Mouse (Mus musculus): Measurements from ENCODE around the gene Garnl3. TPM values are rescaled to one million over a fixed set of nuclear protein-coding genes. Genes with fewer than 3 reads are reported as not detected.
A peak's percentile ranks its signal among the peaks of the same experiment; 100 is the strongest.

Garnl3 gene
- polyA plus RNA-seq, 1 experiment from 2014 or later: 10.3 TPM

- peak; percentile 91 for DNase-seq (ENCODE audit: low spot score)
- no peaks in the 10 kb centered on the region for H3K27me3 ChIP-seq (ENCODE audit: low read depth, poor library complexity, severe bottlenecking)
- H3K27ac ChIP-seq (replicated peaks): peak within 1 kb of the TSS; percentile 92
- peak within 1 kb of the TSS; percentile 82 for H3K4me3 ChIP-seq
- 3% methylated on average over 55 of the region's 55 CpGs for WGBS
- H3K36me3 ChIP-seq: peaks cover 48% of the 10 kb centered on the region
- peaks cover 54% of the 10 kb centered on the region for H3K4me1 ChIP-seq
- no peaks in the 10 kb centered on the region for H3K9me3 ChIP-seq (replicated peaks)
These were observed 170.1 kb downstream of the Garnl3 start, which contains the start of the genes Rpl12 and Lrsam1 for GRCm38 (mm10) chr2:32961192-32961995. Gene Rpl12, plus strand, starts transcription at chr2:32961559. Gene Lrsam1, minus strand, starts transcription at chr2:32961614.

DNA sequence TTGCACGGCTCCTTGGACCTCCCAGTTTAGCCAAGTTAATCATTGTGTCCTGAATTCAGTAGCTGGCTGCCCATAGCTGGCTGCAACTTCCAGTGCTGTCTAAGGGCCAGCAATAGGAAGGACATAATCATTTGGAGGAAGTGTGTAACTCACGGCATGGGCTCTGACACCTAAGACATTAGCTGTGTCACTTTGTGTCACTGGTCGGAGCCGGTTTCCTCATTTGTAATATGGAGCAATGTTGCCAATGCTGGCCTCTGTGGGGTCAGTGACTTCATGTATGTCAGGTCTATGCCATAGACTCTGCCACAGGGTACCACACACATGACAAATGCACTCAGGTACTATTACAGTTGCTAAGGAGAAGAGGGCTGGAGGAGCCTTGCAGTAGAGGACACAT, 171.2 kb downstream of the Garnl3 start:
- Histone ChIP-seq H3K27ac (replicated peaks) (no peak overlapping the region; the same call in 1 of the 2 replicates), H3K9me3 (replicated peaks) (no peaks in the 10 kb centered on the region), H3K4me3 (peak overlapping the region; percentile 82), H3K27me3 (ENCODE audit: low read depth, poor library complexity, severe bottlenecking) (no peaks in the 10 kb centered on the region), H3K36me3 (peaks cover 59% of the 10 kb centered on the region), H3K4me1 (peaks cover 42% of the 10 kb centered on the region)
- WGBS: 92% methylated on average over 4 of the region's 4 CpGs
- no peak for DNase-seq (ENCODE audit: low spot score)

DNA sequence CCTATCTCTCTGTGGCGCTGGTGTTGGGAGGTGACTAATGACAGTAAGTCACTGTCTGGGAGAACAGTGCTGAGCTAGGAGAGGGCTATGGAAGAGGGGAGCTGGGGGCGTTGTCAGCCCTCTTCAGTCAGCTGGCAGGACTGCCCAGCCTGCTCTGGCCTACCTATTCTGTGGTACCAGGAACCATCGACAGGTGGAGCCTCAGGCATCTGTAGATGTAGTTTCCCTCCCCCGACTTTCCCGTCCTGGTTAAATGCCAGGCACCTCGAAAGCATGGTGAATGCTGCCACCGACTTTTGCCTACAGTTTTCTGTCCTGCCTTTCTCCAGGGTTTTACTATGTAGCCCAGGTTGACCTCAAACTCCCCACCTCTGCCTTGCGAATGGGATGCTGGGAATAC, 174.1 kb downstream of the Garnl3 start:
- 67% methylated on average over 8 of the region's 8 CpGs for WGBS
- Histone ChIP-seq H3K4me3 (no peak overlapping the region), H3K4me1 (peaks cover 15% of the 10 kb centered on the region), H3K36me3 (peaks cover 58% of the 10 kb centered on the region), H3K9me3 (replicated peaks) (peaks cover 5% of the 10 kb centered on the region), H3K27me3 (ENCODE audit: low read depth, poor library complexity, severe bottlenecking) (no peaks in the 10 kb centered on the region), H3K27ac (replicated peaks) (no peak overlapping the region)
- DNase-seq (ENCODE audit: low spot score): no peak

GRCm38 (mm10) chr2:32954581-32954980, 176.9 kb downstream of the Garnl3 start:
- H3K9me3 ChIP-seq (replicated peaks): peaks cover 5% of the 10 kb centered on the region
- 90% methylated on average over 2 of the region's 2 CpGs for WGBS
- no peaks in the 10 kb centered on the region for H3K27me3 ChIP-seq (ENCODE audit: low read depth, poor library complexity, severe bottlenecking)
- no peak overlapping the region for H3K4me3 ChIP-seq
- H3K27ac ChIP-seq (replicated peaks): no peak overlapping the region
- peaks cover 81% of the 10 kb centered on the region for H3K36me3 ChIP-seq
- DNase-seq (ENCODE audit: low spot score): no peak
- H3K4me1 ChIP-seq: no peaks in the 10 kb centered on the region

GRCm38 (mm10) chr2:32947454-32947853, 184.0 kb downstream of the Garnl3 start:
- Histone ChIP-seq H3K27ac (replicated peaks) (no peak overlapping the region), H3K4me3 (no peak overlapping the region), H3K4me1 (no peaks in the 10 kb centered on the region), H3K27me3 (ENCODE audit: low read depth, poor library complexity, severe bottlenecking) (no peaks in the 10 kb centered on the region), H3K9me3 (replicated peaks) (no peaks in the 10 kb centered on the region), H3K36me3 (peaks cover 75% of the 10 kb centered on the region)
- 94% methylated on average over 11 of the region's 11 CpGs for WGBS
- DNase-seq (ENCODE audit: low spot score): no peak

GRCm38 (mm10) chr2:32940483-32940882, 191.0 kb downstream of the Garnl3 start:
- H3K36me3 ChIP-seq: peaks cover 78% of the 10 kb centered on the region
- H3K27me3 ChIP-seq (ENCODE audit: low read depth, poor library complexity, severe bottlenecking): no peaks in the 10 kb centered on the region
- no peaks in the 10 kb centered on the region for H3K9me3 ChIP-seq (replicated peaks)
- 93% methylated on average over 4 of the region's 4 CpGs for WGBS
- H3K4me1 ChIP-seq: no peaks in the 10 kb centered on the region
- no peak overlapping the region for H3K4me3 ChIP-seq
- H3K27ac ChIP-seq (replicated peaks): no peak overlapping the region
- no peak for DNase-seq (ENCODE audit: low spot score)

GRCm38 (mm10) chr2:32939418-32939817, 192.0 kb downstream of the Garnl3 start:
- 54% methylated on average over 5 of the region's 5 CpGs for WGBS
- DNase-seq (ENCODE audit: low spot score): no peak
- Histone ChIP-seq H3K4me3 (no peak overlapping the region), H3K27ac (replicated peaks) (no peak overlapping the region), H3K36me3 (peaks cover 77% of the 10 kb centered on the region), H3K27me3 (ENCODE audit: low read depth, poor library complexity, severe bottlenecking) (no peaks in the 10 kb centered on the region), H3K9me3 (replicated peaks) (no peaks in the 10 kb centered on the region), H3K4me1 (no peaks in the 10 kb centered on the region)

DNA sequence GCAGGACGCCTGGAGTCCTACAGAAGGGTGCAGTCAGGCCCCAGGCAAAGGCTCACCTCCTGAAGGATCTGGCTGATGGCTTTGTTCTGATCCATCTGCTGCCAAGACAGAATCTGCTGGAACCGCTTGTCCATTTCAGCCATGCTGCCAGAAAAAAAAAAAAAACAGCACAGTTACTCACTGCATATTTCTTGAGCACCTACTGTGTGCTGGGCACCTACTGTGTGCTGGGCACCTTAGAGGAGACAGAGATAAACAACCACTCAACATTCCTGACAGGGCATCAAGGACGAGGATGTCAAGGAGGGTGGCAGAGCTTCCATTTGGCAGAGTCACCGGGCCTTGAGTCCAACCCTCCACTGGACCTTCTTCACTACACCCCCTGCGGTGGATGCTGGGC, 192.7 kb downstream of the Garnl3 start:
- H3K4me1 ChIP-seq: no peaks in the 10 kb centered on the region
- no peaks in the 10 kb centered on the region for H3K27me3 ChIP-seq (ENCODE audit: low read depth, poor library complexity, severe bottlenecking)
- H3K27ac ChIP-seq (replicated peaks): no peak overlapping the region
- 90% methylated on average over 5 of the region's 5 CpGs for WGBS
- H3K36me3 ChIP-seq: peaks cover 81% of the 10 kb centered on the region
- no peaks in the 10 kb centered on the region for H3K9me3 ChIP-seq (replicated peaks)
- no peak overlapping the region for H3K4me3 ChIP-seq
- DNase-seq (ENCODE audit: low spot score): no peak

Other genes starting within 250 kb of the Garnl3 start
- gene Rpl12, start 170.1 kb downstream of the Garnl3 start, polyA plus RNA-seq (2016; fragmentation: Nextera tagmentation; extraction: Ambion mirVana): 144 and 172 TPM in 2 replicates
- gene Lrsam1, start 170.0 kb downstream of the Garnl3 start, polyA plus RNA-seq (2016; fragmentation: Nextera tagmentation; extraction: Ambion mirVana): 9.8 and 12.9 TPM in 2 replicates
- 19.5 and 23.3 TPM in 2 replicates for gene Slc2a8, start 149.6 kb downstream of the Garnl3 start, polyA plus RNA-seq (2016; fragmentation: Nextera tagmentation; extraction: Ambion mirVana)
- 21.8 and 25.9 TPM in 2 replicates for gene Angptl2, start 84.4 kb upstream of the Garnl3 start, polyA plus RNA-seq (2016; fragmentation: Nextera tagmentation; extraction: Ambion mirVana)
- 6.9 and 11.4 TPM in 2 replicates for gene Ralgps1, start 239.8 kb upstream of the Garnl3 start, polyA plus RNA-seq (2016; fragmentation: Nextera tagmentation; extraction: Ambion mirVana)

Data from midbrain, embryonic 10.5 days (tissue).